Mouse (Mus musculus): ENCODE measurements around the gene Ddn. TPM values are rescaled to one million over a fixed set of nuclear protein-coding genes. Genes with fewer than 3 reads are reported as not detected.

Ddn gene
- polyA plus RNA-seq, 1 experiment from 2014 or later = 0.07 TPM

DNA sequence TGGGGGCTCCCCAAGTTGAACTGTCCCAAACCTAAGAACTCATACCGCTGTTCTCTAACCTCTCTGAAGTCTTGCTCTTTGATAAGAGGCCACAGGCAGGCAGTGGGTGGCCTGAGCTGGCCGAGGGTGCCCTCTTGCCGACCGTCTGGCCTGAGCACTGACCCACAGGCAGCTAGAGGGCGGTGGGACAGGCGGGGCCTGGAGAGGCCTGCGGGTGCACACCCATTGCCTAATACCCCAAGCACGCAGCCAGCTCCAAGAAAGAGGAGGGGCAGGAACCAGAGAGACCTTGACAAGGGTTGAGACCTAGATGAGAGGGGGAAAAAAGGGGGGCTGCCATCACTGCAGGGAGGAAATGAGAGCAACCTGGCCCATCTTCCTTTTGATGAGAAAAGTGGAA lies 29.2 kb downstream of the Ddn start:
- no peak for ATAC-seq
- Histone ChIP-seq H3K4me2 (replicated peaks; ENCODE audit: low read depth) (no peak overlapping the region), H3K4me3 (ENCODE audit: low read depth, low read length) (no peak overlapping the region), H3K9me3 (ENCODE audit: control insufficient read depth) (no peaks in the 10 kb centered on the region), H3K4me1 (replicated peaks; ENCODE audit: control insufficient read depth, insufficient read depth, low read length) (no peaks in the 10 kb centered on the region), H3K9ac (ENCODE audit: low read depth, low read length) (no peak overlapping the region), H3K36me3 (ENCODE audit: control insufficient read depth, insufficient read depth) (no peaks in the 10 kb centered on the region), H3K27ac (ENCODE audit: low read depth, low read length) (no peak overlapping the region), H3K27me3 (replicated peaks; ENCODE audit: control insufficient read depth, insufficient read depth, low read length) (peaks cover 63% of the 10 kb centered on the region)
- 6% methylated on average over 8 of the region's 8 CpGs for WGBS
- TF ChIP-seq CTCF (IDR thresholded peaks at IDR 0.05; ENCODE audit: low read depth) = no peak

GRCm38 (mm10) chr15:98778806-98779205 lies 30.5 kb downstream of the Ddn start:
- H3K4me3 ChIP-seq (ENCODE audit: low read depth, low read length) = no peak overlapping the region
- peaks cover 72% of the 10 kb centered on the region for H3K27me3 ChIP-seq (replicated peaks; ENCODE audit: control insufficient read depth, insufficient read depth, low read length)
- TF ChIP-seq CTCF (IDR thresholded peaks at IDR 0.05; ENCODE audit: low read depth) = no peak
- no peaks in the 10 kb centered on the region for H3K4me1 ChIP-seq (replicated peaks; ENCODE audit: control insufficient read depth, insufficient read depth, low read length)
- no peaks in the 10 kb centered on the region for H3K36me3 ChIP-seq (ENCODE audit: control insufficient read depth, insufficient read depth)
- no peak overlapping the region for H3K4me2 ChIP-seq (replicated peaks; ENCODE audit: low read depth)
- no peaks in the 10 kb centered on the region for H3K9me3 ChIP-seq (ENCODE audit: control insufficient read depth)
- no peak overlapping the region for H3K9ac ChIP-seq (ENCODE audit: low read depth, low read length)
- H3K27ac ChIP-seq (ENCODE audit: low read depth, low read length) = no peak overlapping the region
- ATAC-seq = no peak
- WGBS = 16% methylated on average over 10 of the region's 11 CpGs

DNA sequence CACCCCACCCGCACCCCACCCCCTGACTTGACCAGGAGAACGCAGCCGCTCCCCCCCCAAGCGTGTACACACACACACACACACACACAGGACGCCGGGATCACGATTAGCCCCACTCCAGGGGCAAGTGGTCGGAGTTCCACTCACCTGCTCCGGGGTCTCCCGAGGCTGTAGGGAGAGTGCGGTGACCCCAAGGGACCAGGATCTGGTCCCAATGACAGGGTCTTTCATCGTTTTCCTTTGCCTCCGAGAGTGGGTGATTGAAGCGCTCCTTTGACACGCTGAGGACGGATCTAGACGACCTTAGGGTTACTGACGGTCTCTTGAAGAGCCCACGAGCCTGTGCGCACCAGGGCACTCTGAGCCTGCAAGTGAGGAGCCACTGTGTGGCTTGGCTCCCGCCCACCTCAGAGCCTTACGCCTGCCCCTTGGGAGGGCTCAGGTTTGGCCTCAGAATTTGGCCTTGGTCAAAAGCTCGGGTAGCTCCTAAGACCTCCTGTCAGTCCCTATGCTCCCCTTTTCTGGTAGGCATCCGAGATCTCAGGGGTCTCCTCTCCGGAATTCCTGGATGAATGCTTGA lies 31.0 kb downstream of the Ddn start:
- peaks cover 72% of the 10 kb centered on the region for H3K27me3 ChIP-seq (replicated peaks; ENCODE audit: control insufficient read depth, insufficient read depth, low read length)
- H3K9ac ChIP-seq (ENCODE audit: low read depth, low read length) = no peak overlapping the region
- no peaks in the 10 kb centered on the region for H3K36me3 ChIP-seq (ENCODE audit: control insufficient read depth, insufficient read depth)
- no peak for TF ChIP-seq CTCF (IDR thresholded peaks at IDR 0.05; ENCODE audit: low read depth)
- peak overlapping the region; percentile 33 for H3K4me3 ChIP-seq (ENCODE audit: low read depth, low read length)
- H3K4me2 ChIP-seq (replicated peaks; ENCODE audit: low read depth) = peak overlapping the region; percentile 57
- WGBS = under 1% methylated on average over 25 of the region's 25 CpGs
- no peaks in the 10 kb centered on the region for H3K9me3 ChIP-seq (ENCODE audit: control insufficient read depth)
- no peak overlapping the region for H3K27ac ChIP-seq (ENCODE audit: low read depth, low read length)
- ATAC-seq = no peak
- H3K4me1 ChIP-seq (replicated peaks; ENCODE audit: control insufficient read depth, insufficient read depth, low read length) = no peaks in the 10 kb centered on the region

- WGBS = under 1% methylated on average over 33 of the region's 33 CpGs
Observed at GRCm38 (mm10) chr15:98777762-98778161, 31.5 kb downstream of the Ddn start, which contains the start of gene Wnt10b. Wnt10b (minus strand) TSS chr15:98778150.

GRCm38 (mm10) chr15:98777005-98777616 lies 32.2 kb downstream of the Ddn start:
- no peaks in the 10 kb centered on the region for H3K36me3 ChIP-seq (ENCODE audit: control insufficient read depth, insufficient read depth)
- H3K9ac ChIP-seq (ENCODE audit: low read depth, low read length) = no peak overlapping the region
- 4% methylated on average over 19 of the region's 19 CpGs for WGBS
- H3K4me1 ChIP-seq (replicated peaks; ENCODE audit: control insufficient read depth, insufficient read depth, low read length) = 0 out of 2 replicates have a peak, but pooled peaks cover 6% of the 10 kb centered on the region
- TF ChIP-seq CTCF (IDR thresholded peaks at IDR 0.05; ENCODE audit: low read depth) = no peak
- peak overlapping the region; percentile 57; the same call in 1 of the 2 replicates for H3K4me2 ChIP-seq (replicated peaks; ENCODE audit: low read depth)
- 0 out of 2 replicates have a peak, but pooled peaks have one; percentile 10 for ATAC-seq
- H3K4me3 ChIP-seq (ENCODE audit: low read depth, low read length) = peak overlapping the region; percentile 33
- no peaks in the 10 kb centered on the region for H3K9me3 ChIP-seq (ENCODE audit: control insufficient read depth)
- no peak overlapping the region for H3K27ac ChIP-seq (ENCODE audit: low read depth, low read length)
- peaks cover 72% of the 10 kb centered on the region for H3K27me3 ChIP-seq (replicated peaks; ENCODE audit: control insufficient read depth, insufficient read depth, low read length)

More at GRCm38 (mm10) chr15:98777762-98778161, 31.5 kb downstream of the Ddn start, which contains the start of gene Wnt10b:
- Histone ChIP-seq H3K4me1 (replicated peaks; ENCODE audit: control insufficient read depth, insufficient read depth, low read length) (no peaks in the 10 kb centered on the region), H3K27ac (ENCODE audit: low read depth, low read length) (no peak within 1 kb of the TSS), H3K9me3 (ENCODE audit: control insufficient read depth) (no peaks in the 10 kb centered on the region), H3K4me3 (ENCODE audit: low read depth, low read length) (peak within 1 kb of the TSS; percentile 33), H3K4me2 (replicated peaks; ENCODE audit: low read depth) (peak within 1 kb of the TSS; percentile 57), H3K27me3 (replicated peaks; ENCODE audit: control insufficient read depth, insufficient read depth, low read length) (peaks cover 72% of the 10 kb centered on the region), H3K9ac (ENCODE audit: low read depth, low read length) (no peak within 1 kb of the TSS), H3K36me3 (ENCODE audit: control insufficient read depth, insufficient read depth) (no peaks in the 10 kb centered on the region)
- TF ChIP-seq CTCF (IDR thresholded peaks at IDR 0.05; ENCODE audit: low read depth) = no peak
- ATAC-seq = no peak

DNA sequence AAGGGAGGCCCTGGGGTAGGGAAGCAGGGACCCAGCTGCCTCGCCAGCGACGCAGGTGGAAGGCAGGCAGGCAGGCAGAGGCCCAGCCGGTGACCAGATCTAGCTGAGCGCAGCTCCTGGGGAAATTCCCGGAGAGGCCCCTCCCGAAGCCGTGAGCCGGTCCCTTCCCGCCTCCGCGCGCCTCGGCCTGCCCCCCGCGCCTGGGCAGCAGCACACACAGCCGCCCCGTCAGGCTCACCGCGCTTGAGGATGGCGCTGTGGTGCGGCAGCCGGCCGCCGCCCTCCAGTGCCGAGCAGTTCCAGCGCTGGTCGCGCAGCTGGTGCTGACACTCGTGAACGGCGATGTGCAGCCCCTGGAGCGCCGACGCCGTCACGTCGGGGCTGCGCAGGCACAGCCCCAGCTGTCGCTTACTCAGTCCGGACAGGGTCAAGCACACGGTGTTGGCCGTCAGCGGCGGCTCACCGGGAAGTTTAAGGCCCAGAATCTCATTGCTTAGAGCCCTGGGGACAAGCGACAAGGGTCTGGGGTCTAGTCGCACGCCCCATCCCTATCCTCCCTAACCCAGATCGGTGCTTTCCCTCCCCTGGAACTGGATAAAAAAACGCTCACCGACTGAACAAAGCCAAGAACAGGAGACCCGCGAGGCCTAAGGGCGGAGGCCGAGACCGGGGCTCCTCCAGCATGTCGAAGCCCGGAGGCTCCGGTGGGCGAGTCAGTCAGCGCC lies 32.8 kb downstream of the Ddn start:
- ATAC-seq = peak; percentile 44; the same call in 1 of the 2 replicates
- H3K9ac ChIP-seq (ENCODE audit: low read depth, low read length) = no peak overlapping the region
- H3K36me3 ChIP-seq (ENCODE audit: control insufficient read depth, insufficient read depth) = no peaks in the 10 kb centered on the region
- WGBS = 3% methylated on average over 62 of the region's 62 CpGs
- 0 out of 2 replicates have a peak, but pooled peaks cover 7% of the 10 kb centered on the region for H3K4me1 ChIP-seq (replicated peaks; ENCODE audit: control insufficient read depth, insufficient read depth, low read length)
- H3K4me3 ChIP-seq (ENCODE audit: low read depth, low read length) = peak overlapping the region; percentile 33
- H3K27me3 ChIP-seq (replicated peaks; ENCODE audit: control insufficient read depth, insufficient read depth, low read length) = peaks cover 72% of the 10 kb centered on the region
- no peak overlapping the region for H3K27ac ChIP-seq (ENCODE audit: low read depth, low read length)
- H3K4me2 ChIP-seq (replicated peaks; ENCODE audit: low read depth) = peak overlapping the region; percentile 51
- H3K9me3 ChIP-seq (ENCODE audit: control insufficient read depth) = no peaks in the 10 kb centered on the region
- peak; percentile 55 for TF ChIP-seq CTCF (IDR thresholded peaks at IDR 0.05; ENCODE audit: low read depth)

All from intestine, postnatal 0 days (tissue).